Mouse (Mus musculus) megakaryocyte progenitor cell, adult 5-6 weeks (primary cell): ENCODE measurements at regions not wholly inside any gene's neighbourhood (a gene's known extent, or its start where the extent isn't known, plus 50 kb on each side); places are given as distances from the start of the nearest gene placed in this dataset.

Source experiments
- ATAC-seq: replicated peaks from 2 replicates; pipeline ENCODE4 v1.8.0; 2016; ENCODE audit warnings: mild to moderate bottlenecking, moderate TSS enrichment, inconsistent platforms; ENCODE audit not compliant: poor library complexity

GRCm38 (mm10) chr6:127252000-127252721 lies 100.2 kb upstream of the Ccnd2 start:
- no peak for ATAC-seq

GRCm38 (mm10) chr6:127253935-127254334 lies 101.9 kb upstream of the Ccnd2 start:
- ATAC-seq: peak; percentile 95

DNA sequence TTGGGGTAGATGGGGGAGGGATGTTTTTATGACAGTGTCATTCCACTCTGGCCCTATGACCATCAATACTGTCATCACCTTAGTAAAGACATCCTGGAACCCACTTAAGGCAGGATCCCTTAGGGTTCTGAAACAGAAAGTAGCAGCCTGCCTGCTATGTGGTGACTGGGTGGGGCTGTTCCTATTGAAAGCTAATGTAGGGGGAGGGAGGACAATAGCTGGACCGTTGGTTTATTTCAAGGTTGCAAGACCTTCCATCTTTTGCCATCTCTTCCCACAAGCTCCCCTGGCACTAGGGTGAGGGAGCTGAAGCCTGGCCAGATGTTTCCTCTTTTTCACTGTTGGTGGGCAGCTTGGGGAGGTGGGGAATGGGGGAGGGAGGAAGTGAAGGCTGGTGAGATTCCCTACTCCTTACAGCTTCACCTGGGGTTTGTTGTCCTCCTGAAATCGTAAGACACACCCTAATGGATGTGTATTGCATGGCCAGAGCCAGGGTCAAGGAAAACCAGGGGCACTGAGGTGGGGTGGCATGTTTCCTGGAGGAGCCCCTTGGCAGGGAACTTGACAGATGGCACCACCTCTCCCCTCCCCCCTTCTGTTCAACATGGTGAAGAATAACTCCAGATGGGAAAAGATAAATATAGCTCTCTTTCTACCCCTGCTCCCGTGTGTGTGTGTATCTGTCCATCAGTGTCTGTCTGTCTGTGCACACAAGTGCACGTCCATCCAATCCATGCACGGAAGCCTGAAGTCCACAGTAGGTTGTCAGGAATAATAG lies 112.1 kb upstream of the Ccnd2 start:
- ATAC-seq: peak; percentile 72

- 0 out of 2 replicates have a peak, but pooled peaks have one; percentile 17 for ATAC-seq
These were observed 113.2 kb upstream of the Ccnd2 start for GRCm38 (mm10) chr6:127265063-127265775.

DNA sequence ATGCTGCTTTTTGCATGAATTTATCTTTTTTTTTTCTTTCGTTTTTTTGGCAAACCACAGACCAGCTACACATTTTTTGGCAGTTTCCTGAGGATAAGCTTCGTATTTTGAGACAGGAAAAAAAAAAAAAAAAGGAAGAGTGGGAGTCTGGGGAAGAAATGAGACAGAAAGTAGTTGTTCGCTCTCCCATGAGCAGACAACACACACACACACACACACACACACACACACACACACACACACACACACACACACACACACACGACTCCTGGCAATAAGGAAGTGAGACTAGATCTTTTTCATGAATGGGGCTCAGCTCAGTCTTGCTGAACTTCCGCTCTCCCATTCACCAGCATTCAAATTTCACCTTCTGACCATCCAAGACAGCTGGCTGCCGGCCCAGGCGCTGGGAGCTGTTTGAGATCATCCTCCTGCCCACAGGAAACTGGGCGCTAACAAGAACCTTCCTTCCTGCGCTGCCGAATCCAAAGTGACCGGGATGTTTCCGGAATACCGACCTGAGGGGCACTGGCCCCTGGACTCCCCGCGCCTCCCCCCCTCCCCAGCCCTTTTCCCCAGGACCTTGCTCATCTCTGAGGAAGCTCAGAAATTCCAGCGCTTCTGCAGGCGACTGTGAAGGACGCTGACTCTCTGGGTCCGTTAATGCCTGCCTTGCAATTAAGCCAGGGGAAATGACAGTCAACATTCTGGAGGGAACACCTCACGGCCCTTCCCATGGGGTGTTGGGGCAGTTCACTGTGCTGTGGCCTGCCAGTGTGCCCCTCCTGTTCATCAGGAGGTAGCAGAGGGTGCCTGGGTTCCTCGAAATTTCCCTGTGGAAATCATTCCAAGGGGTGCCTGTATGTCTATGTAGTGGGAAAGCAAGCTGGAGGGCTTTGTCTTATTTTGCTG lies 114.2 kb upstream of the Ccnd2 start:
- peak; percentile 61 for ATAC-seq

- peak; percentile 38 for ATAC-seq
These were observed 114.8 kb upstream of the Ccnd2 start for GRCm38 (mm10) chr6:127266813-127267165.

DNA sequence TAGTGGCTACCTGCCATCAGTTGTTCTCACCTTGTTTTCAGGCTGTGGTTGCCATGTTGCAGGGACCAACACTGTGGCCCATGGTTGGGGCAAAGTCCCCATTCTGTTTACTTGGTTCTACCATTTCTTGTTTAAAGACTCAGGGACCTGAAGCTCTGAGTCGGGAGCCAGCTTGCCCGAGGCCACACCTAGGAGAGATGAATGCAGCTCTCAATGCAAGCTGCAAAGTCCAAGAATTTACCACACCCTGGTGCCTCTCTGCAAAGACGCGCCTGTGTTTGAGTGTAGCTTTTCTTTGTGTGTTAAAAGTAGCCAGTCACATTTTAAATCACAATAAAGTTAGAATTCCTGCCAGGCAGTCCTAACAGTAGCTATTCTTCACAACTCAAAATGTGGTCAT lies 117.0 kb upstream of the Ccnd2 start:
- ATAC-seq: no peak

DNA sequence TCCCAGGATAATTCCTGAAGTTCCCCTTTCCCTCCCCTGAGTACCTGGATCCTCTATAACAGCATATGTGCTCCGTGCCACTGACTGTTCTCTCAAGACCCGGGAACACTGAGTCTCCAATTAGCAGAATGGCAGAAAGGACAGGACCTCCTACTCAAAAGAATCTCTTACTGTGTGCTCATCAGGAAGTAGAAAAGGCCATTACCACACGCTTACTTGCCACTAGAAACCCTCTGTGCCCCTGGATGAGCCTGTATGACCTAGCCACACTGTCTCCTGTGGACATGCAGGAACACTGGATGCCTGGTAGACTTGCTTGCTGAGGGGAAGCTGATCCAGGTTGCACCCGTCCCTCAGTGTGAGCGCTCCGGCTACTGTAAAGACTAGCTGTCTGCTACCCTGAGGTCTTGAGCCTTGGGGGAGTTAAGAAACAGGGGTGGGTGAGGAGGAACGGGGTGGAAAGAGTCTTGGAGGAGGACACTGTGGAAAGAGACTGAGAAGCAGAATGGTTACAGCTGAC lies 117.6 kb upstream of the Ccnd2 start:
- no peak for ATAC-seq

GRCm38 (mm10) chr6:127270774-127271173 lies 118.8 kb upstream of the Ccnd2 start:
- ATAC-seq: no peak

DNA sequence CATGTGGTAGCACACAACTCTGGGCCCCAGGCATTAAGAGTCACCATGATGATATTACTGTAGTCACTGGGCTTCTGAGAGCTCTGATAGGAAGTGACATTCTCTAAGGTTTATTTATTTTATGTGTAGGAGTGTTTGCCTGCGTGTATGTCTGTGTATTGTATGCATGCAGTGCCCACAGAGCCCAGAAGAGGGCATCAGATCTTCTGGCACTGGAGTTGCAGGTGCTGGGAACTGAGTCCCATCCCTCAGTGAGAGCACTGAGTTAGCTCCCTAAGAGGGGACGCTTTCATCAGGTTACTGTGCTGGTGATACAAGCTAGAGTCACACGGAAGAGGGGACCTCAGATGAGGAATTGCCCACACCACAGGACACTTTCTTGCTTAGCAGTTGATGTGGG lies 119.4 kb upstream of the Ccnd2 start:
- ATAC-seq: no peak

DNA sequence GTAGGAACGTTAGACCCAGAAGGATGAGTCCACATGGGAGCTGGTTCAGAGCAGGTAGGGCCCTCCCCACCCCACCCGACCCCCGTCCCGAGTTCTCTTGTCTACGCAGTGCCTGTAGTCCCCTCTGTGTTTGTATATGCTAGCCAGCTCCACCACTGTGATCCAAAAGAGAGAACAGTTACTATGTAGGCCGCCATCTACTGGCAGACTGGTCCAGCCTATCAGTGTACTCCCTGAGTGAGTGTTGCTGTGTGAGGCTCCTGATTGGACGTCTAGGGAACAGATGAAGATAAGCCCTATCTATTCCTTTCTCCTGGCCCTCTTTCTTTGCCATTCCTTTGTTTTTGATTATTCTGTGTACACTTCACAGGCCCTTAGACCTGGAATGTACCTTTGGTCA lies 120.6 kb upstream of the Ccnd2 start:
- peak; percentile 96 for ATAC-seq

DNA sequence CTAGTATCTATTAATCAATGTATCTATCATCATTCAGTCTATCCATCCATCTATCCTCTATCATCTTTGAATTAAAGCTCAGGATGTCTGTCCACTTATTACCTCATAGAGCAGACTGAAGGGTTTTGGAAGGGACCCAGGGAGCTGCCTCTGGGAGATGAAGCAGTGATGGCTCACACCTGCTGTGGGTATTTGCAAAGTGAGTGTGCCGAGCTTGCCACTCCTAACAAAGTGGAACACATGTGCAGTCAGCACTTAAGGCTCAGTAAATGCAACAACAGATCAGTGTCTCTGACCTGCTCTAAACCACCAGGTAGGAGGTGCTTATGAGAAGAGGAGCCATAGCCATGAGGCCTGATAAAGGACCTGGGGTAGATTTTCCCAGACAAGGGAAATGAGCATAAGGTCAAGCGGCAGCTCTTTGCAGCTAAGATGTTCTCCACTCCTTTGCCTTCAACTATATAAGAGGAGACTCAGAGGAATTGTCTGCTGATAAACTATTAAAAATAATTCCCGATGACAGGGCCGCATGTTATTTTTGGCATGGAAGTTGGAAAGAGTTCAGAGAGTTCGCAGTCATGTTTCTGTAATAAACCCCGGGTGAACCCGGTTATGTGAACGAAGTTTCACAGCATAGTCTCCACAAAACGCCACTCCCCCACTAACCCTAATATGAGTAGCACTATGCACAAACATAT lies 122.9 kb upstream of the Ccnd2 start:
- no peak for ATAC-seq

- ATAC-seq: no peak
These were observed 123.4 kb upstream of the Ccnd2 start for GRCm38 (mm10) chr6:127275430-127275784.

DNA sequence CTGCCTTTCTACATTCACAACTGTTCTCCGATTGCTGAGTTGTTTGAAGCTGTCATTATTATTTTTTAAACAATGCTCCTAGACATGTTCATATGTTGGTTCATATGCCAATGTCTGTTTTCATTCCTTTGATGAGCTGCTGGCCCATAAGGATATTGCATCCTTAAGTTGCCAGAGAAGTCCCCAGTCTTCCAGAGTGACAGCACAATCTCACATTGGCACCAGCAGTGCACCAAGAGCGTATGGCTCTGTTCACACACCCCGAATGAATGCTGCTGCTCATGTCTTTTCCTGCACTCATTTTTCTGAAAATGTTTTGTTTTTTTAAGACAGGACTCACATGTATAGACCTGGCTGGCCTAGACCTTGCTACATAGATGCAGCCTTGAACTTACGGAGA lies 124.4 kb upstream of the Ccnd2 start:
- ATAC-seq: no peak

- no peak for ATAC-seq
These were observed 126.4 kb upstream of the Ccnd2 start for GRCm38 (mm10) chr6:127278402-127278801.

DNA sequence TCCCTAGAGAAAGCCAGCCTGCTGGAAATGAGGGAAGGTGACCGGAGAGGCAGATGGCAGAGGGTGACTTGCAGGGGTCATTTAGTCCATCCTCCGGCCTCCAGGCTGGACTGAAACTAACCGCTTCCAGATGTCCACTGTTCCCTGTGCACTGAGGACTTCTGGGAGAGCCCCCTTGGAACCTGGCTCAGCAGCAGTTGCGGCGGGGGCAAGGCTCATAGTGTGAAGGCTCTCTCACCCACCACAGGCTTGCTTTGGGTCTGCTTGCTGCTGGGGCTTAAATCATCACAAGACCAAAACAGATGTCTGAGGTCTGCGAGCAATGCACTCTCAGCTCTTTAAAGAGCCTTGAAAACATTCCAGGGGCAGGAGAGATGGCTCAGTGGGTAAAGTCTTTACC lies 132.2 kb upstream of the Ccnd2 start:
- no peak for ATAC-seq

- ATAC-seq: no peak
These were observed 134.9 kb upstream of the Ccnd2 start for GRCm38 (mm10) chr6:127286681-127287476.

GRCm38 (mm10) chr6:127288946-127289345 lies 137.0 kb upstream of the Ccnd2 start:
- ATAC-seq: peak; percentile 87

GRCm38 (mm10) chr6:127291937-127292336 lies 139.9 kb upstream of the Ccnd2 start:
- no peak for ATAC-seq
